In genomic region chr2:25608671-25609070, GRCm38 (mm10) we compare ENCODE assay signal across 7 mouse cellular contexts. TPM values are rescaled to one million over a fixed set of nuclear protein-coding genes. Genes with fewer than 3 reads are reported as not detected.
DNase-seq lines count a peak whose midpoint lies in the region; ATAC-seq and TF ChIP-seq lines count a peak whose summit lies in the region.

No protein-coding gene starts in this region.

- no peak for TF ChIP-seq CTCF in lung, postnatal 0 days (IDR thresholded peaks at IDR 0.05)
- TF ChIP-seq CTCF in stomach, postnatal 0 days (IDR thresholded peaks at IDR 0.05; ENCODE audit: low read depth), result no peak

- H3K27me3 ChIP-seq in lung, postnatal 0 days (replicated peaks; ENCODE audit: insufficient read depth, low read length), result no peaks in the 10 kb centered on the region
- no peaks in the 10 kb centered on the region for H3K27me3 ChIP-seq in forebrain, embryonic 14.5 days (replicated peaks; ENCODE audit: control insufficient read depth, insufficient read depth, low read length)
- peaks cover 11% of the 10 kb centered on the region for H3K27me3 ChIP-seq in liver, embryonic 13.5 days
- no peaks in the 10 kb centered on the region for H3K27me3 ChIP-seq in stomach, postnatal 0 days (ENCODE audit: control insufficient read depth, insufficient read depth, low read length)

- H3K27ac ChIP-seq in lung, postnatal 0 days (ENCODE audit: low read length), result no peak overlapping the region
- H3K27ac ChIP-seq in forebrain, embryonic 14.5 days (ENCODE audit: low read depth, low read length), result peak overlapping the region; percentile 50; the same call in 1 of the 2 replicates
- H3K27ac ChIP-seq in liver, embryonic 13.5 days, result 0 out of 2 replicates have a peak overlapping the region, but pooled peaks have one; percentile 24
- H3K27ac ChIP-seq in stomach, postnatal 0 days (replicated peaks), result 0 out of 2 replicates have a peak overlapping the region, but pooled peaks have one; percentile 50

- WGBS in lung, postnatal 0 days, result 63% methylated on average over 10 of the region's 10 CpGs
- whole genome bisulfite sequencing in forebrain, embryonic 14.5 days, result 79% methylated on average over 10 of the region's 10 CpGs
- 47% methylated on average over 10 of the region's 10 CpGs for WGBS in liver, embryonic 13.5 days (ENCODE audit: insufficient replicate concordance)
- WGBS in stomach, postnatal 0 days, result 53% methylated on average over 10 of the region's 10 CpGs

- no peaks in the 10 kb centered on the region for H3K36me3 ChIP-seq in lung, postnatal 0 days (ENCODE audit: insufficient read depth, low read length)
- no peaks in the 10 kb centered on the region for H3K36me3 ChIP-seq in forebrain, embryonic 14.5 days (ENCODE audit: control insufficient read depth, insufficient read depth, low read length)
- 0 out of 2 replicates have a peak, but pooled peaks cover 5% of the 10 kb centered on the region for H3K36me3 ChIP-seq in liver, embryonic 13.5 days
- H3K36me3 ChIP-seq in stomach, postnatal 0 days (ENCODE audit: control insufficient read depth, insufficient read depth, low read length), result no peaks in the 10 kb centered on the region

- H3K9ac ChIP-seq in lung, postnatal 0 days (replicated peaks; ENCODE audit: low read depth), result no peak overlapping the region
- peak overlapping the region; percentile 96 for H3K9ac ChIP-seq in forebrain, embryonic 14.5 days (ENCODE audit: low read length)
- H3K9ac ChIP-seq in liver, embryonic 13.5 days, result peak overlapping the region; percentile 94; the same call in 1 of the 2 replicates
- H3K9ac ChIP-seq in stomach, postnatal 0 days (ENCODE audit: low read length), result no peak overlapping the region

- ATAC-seq in lung, postnatal 0 days, result peak; percentile 25
- no peak; the same call in 1 of the 2 replicates for ATAC-seq in forebrain, embryonic 14.5 days
- ATAC-seq in liver, embryonic 13.5 days (ENCODE audit: low read depth), result peak; percentile 17; the same call in 1 of the 2 replicates
- peak; percentile 31; the same call in 1 of the 2 replicates for ATAC-seq in stomach, postnatal 0 days (ENCODE audit: low FRiP score, low TSS enrichment)

- peak overlapping the region; percentile 81 for H3K4me2 ChIP-seq in lung, postnatal 0 days (replicated peaks; ENCODE audit: low read depth, low read length)
- peak overlapping the region; percentile 60 for H3K4me2 ChIP-seq in forebrain, embryonic 14.5 days (ENCODE audit: low read length)
- H3K4me2 ChIP-seq in liver, embryonic 13.5 days, result peak overlapping the region; percentile 79
- H3K4me2 ChIP-seq in stomach, postnatal 0 days (replicated peaks; ENCODE audit: low read depth), result peak overlapping the region; percentile 50

- H3K4me3 ChIP-seq in lung, postnatal 0 days (ENCODE audit: low read depth, low read length), result peak overlapping the region; percentile 84
- peak overlapping the region; percentile 100 for H3K4me3 ChIP-seq in forebrain, embryonic 14.5 days (ENCODE audit: low read depth, low read length)
- H3K4me3 ChIP-seq in liver, embryonic 13.5 days (replicated peaks), result peak overlapping the region; percentile 86
- peak overlapping the region; percentile 99 for H3K4me3 ChIP-seq in stomach, postnatal 0 days (ENCODE audit: low read depth, low read length)

- H3K4me1 ChIP-seq in lung, postnatal 0 days (ENCODE audit: insufficient read depth, low read depth, low read length), result 0 out of 2 replicates have a peak, but pooled peaks cover 4% of the 10 kb centered on the region
- peaks cover 14% of the 10 kb centered on the region for H3K4me1 ChIP-seq in forebrain, embryonic 14.5 days (ENCODE audit: control insufficient read depth, insufficient read depth, low read length)
- peaks cover 35% of the 10 kb centered on the region for H3K4me1 ChIP-seq in liver, embryonic 13.5 days (replicated peaks)
- H3K4me1 ChIP-seq in stomach, postnatal 0 days (replicated peaks; ENCODE audit: control insufficient read depth, insufficient read depth), result peaks cover 9% of the 10 kb centered on the region; the same call in 1 of the 2 replicates

- no peaks in the 10 kb centered on the region for H3K9me3 ChIP-seq in lung, postnatal 0 days (ENCODE audit: low read length)
- no peaks in the 10 kb centered on the region for H3K9me3 ChIP-seq in forebrain, embryonic 14.5 days (replicated peaks; ENCODE audit: control insufficient read depth, low read length)
- no peaks in the 10 kb centered on the region for H3K9me3 ChIP-seq in liver, embryonic 13.5 days (replicated peaks)
- H3K9me3 ChIP-seq in stomach, postnatal 0 days (ENCODE audit: control insufficient read depth, low read length), result no peaks in the 10 kb centered on the region

- TF ChIP-seq EP300 in lung, postnatal 0 days (IDR thresholded peaks at IDR 0.05), result no peak
- no peak for TF ChIP-seq EP300 in stomach, postnatal 0 days (optimal IDR thresholded peaks at IDR 0.05)

- no peak for DNase-seq in lung, postnatal 0 days (ENCODE audit: low spot score)
- no peak for DNase-seq in lung, postnatal 10 days
- DNase-seq in forebrain, embryonic 14.5 days (ENCODE audit: low spot score), result no peak
- DNase-seq in liver, embryonic 13.5 days, result no peak
- DNase-seq in stomach, postnatal 0 days (ENCODE audit: low spot score), result no peak
- DNase-seq in layer of hippocampus, adult 9-10 months (ENCODE audit: low spot score), result no peak
- DNase-seq in adrenal gland, postnatal 4 days (ENCODE audit: low spot score in 2 of 2), result no peak

RNA-seq across cellular contexts. Expression of gene Rabl6, which starts 0.3 kb away (rescaled TPM):
- 34.7 and 41.2 TPM in 2 replicates for polyA plus RNA-seq in lung, postnatal 0 days (2015; fragmentation: Nextera tagmentation; extraction: Ambion mirVana)
- polyA plus RNA-seq in forebrain, embryonic 14.5 days (2014; fragmentation: Nextera tagmentation; extraction: Ambion mirVana), result 47.9 and 55.0 TPM in 2 replicates
- 29.7 and 29.8 TPM in 2 replicates for polyA plus RNA-seq in liver, embryonic 13.5 days (2015; fragmentation: Nextera tagmentation; extraction: Ambion mirVana)
- 30.9 and 32.2 TPM in 2 replicates for polyA plus RNA-seq in stomach, postnatal 0 days (2015; fragmentation: Nextera tagmentation; extraction: Ambion mirVana)
- total RNA-seq in adrenal gland, postnatal 4 days (2021), result 100 to 1,000 TPM; 117 to 128 TPM

RNA-seq across cellular contexts. Expression of gene Ccdc183, which starts 8.8 kb away (rescaled TPM):
- polyA plus RNA-seq in lung, postnatal 0 days (2015; fragmentation: Nextera tagmentation; extraction: Ambion mirVana), result 0.38 and 0.44 TPM in 2 replicates
- polyA plus RNA-seq in forebrain, embryonic 14.5 days (2014; fragmentation: Nextera tagmentation; extraction: Ambion mirVana), result 0.18 and 0.30 TPM in 2 replicates
- 0.09 and 0.14 TPM in 2 replicates for polyA plus RNA-seq in liver, embryonic 13.5 days (2015; fragmentation: Nextera tagmentation; extraction: Ambion mirVana)
- 0.21 and 0.34 TPM in 2 replicates for polyA plus RNA-seq in stomach, postnatal 0 days (2015; fragmentation: Nextera tagmentation; extraction: Ambion mirVana)
- under 1 TPM in 1 of 2 experiments, not detected in 1; 0.11 TPM for total RNA-seq in adrenal gland, postnatal 4 days (2021)

RNA-seq across cellular contexts. Expression of gene Tmem141, which starts 13.1 kb away (rescaled TPM):
- 26.0 and 29.9 TPM in 2 replicates for polyA plus RNA-seq in lung, postnatal 0 days (2015; fragmentation: Nextera tagmentation; extraction: Ambion mirVana)
- polyA plus RNA-seq in forebrain, embryonic 14.5 days (2014; fragmentation: Nextera tagmentation; extraction: Ambion mirVana), result 27.9 and 32.8 TPM in 2 replicates
- polyA plus RNA-seq in liver, embryonic 13.5 days (2015; fragmentation: Nextera tagmentation; extraction: Ambion mirVana), result 7.8 and 8.3 TPM in 2 replicates
- polyA plus RNA-seq in stomach, postnatal 0 days (2015; fragmentation: Nextera tagmentation; extraction: Ambion mirVana), result 32.4 and 33.3 TPM in 2 replicates
- total RNA-seq in adrenal gland, postnatal 4 days (2021), result 10 to 100 TPM; 37.1 to 39.5 TPM

RNA-seq across cellular contexts. Expression of gene Fcna, which starts 19.2 kb away (rescaled TPM):
- polyA plus RNA-seq in lung, postnatal 0 days (2015; fragmentation: Nextera tagmentation; extraction: Ambion mirVana), result 2.5 and 2.8 TPM in 2 replicates
- polyA plus RNA-seq in forebrain, embryonic 14.5 days (2014; fragmentation: Nextera tagmentation; extraction: Ambion mirVana), result 2.0 and 3.7 TPM in 2 replicates
- polyA plus RNA-seq in liver, embryonic 13.5 days (2015; fragmentation: Nextera tagmentation; extraction: Ambion mirVana), result 34.8 and 37.5 TPM in 2 replicates
- 3.5 and 3.8 TPM in 2 replicates for polyA plus RNA-seq in stomach, postnatal 0 days (2015; fragmentation: Nextera tagmentation; extraction: Ambion mirVana)
- total RNA-seq in adrenal gland, postnatal 4 days (2021), result 10 to 100 TPM; 10.2 to 14.4 TPM

RNA-seq across cellular contexts. Expression of gene Ajm1, which starts 27.1 kb away (rescaled TPM):
- 0.07 TPM in 1 of 2 replicates, not detected in the other for polyA plus RNA-seq in lung, postnatal 0 days (2015; fragmentation: Nextera tagmentation; extraction: Ambion mirVana)
- 2.2 and 4.2 TPM in 2 replicates for polyA plus RNA-seq in forebrain, embryonic 14.5 days (2014; fragmentation: Nextera tagmentation; extraction: Ambion mirVana)
- 0.02 TPM in 1 of 2 replicates, not detected in the other for polyA plus RNA-seq in liver, embryonic 13.5 days (2015; fragmentation: Nextera tagmentation; extraction: Ambion mirVana)
- polyA plus RNA-seq in stomach, postnatal 0 days (2015; fragmentation: Nextera tagmentation; extraction: Ambion mirVana), result 0.29 and 0.52 TPM in 2 replicates
- 1 to 10 TPM; 4.6 to 5.3 TPM for total RNA-seq in adrenal gland, postnatal 4 days (2021)

Comparison
In these comparisons a context has a peak if more than half of its experiments do, and no peak if none do; other contexts are left out.
1. H3K9ac ChIP-seq: peak in forebrain, embryonic 14.5 days (single experiment) and liver, embryonic 13.5 days (single experiment); none in lung, postnatal 0 days (single experiment) and stomach, postnatal 0 days (single experiment).
2. Peak in every context shown above with its lines, with median percentiles within 50 percentile points of each other: H3K4me2 ChIP-seq and H3K4me3 ChIP-seq.